Mouse (Mus musculus) testis, adult 2 months (tissue): ENCODE measurements around the gene Rassf5. TPM values are rescaled to one million over a fixed set of nuclear protein-coding genes. Genes with fewer than 3 reads are reported as not detected.
A peak's percentile ranks its signal among the peaks of the same experiment; 100 is the strongest.

Source experiments
- H3K27ac ChIP-seq: fragments of 200-500 bp; 2 replicates; pipeline ENCODE4 v1.5.1; 2012; ENCODE audit warnings: low read depth, low read length; ENCODE audit not compliant: control insufficient read depth, insufficient read depth
- H3K27me3 ChIP-seq: fragments of 200-500 bp; 2 replicates; pipeline ENCODE4 v1.6.1; 2012; ENCODE audit warnings: mild to moderate bottlenecking, low read length, moderate library complexity; ENCODE audit not compliant: control insufficient read depth, insufficient read depth
- H3K36me3 ChIP-seq: fragments of 200-500 bp; 2 replicates; pipeline ENCODE4 v1.6.1; 2012; ENCODE audit warnings: mild to moderate bottlenecking, low read length; ENCODE audit not compliant: control insufficient read depth, insufficient read depth
- H3K4me1 ChIP-seq: fragments of 200-500 bp; 2 replicates; pipeline ENCODE4 v1.6.1; 2012; ENCODE audit warnings: low read length; ENCODE audit not compliant: control insufficient read depth, insufficient read depth
- H3K4me3 ChIP-seq: fragments of 200-500 bp; 2 replicates; pipeline ENCODE4 v1.5.1; 2012; ENCODE audit warnings: low read depth, mild to moderate bottlenecking, low read length, moderate library complexity, mixed read lengths; ENCODE audit not compliant: control insufficient read depth
- CTCF ChIP-seq: fragments of 200-500 bp; IDR thresholded peaks from 2 replicates; pipeline ENCODE4 v1.5.1; 2012; ENCODE audit warnings: low read depth, mild to moderate bottlenecking, inconsistent platforms, low read length, moderate library complexity; ENCODE audit not compliant: control insufficient read depth, insufficient read depth, insufficient replicate concordance
- POLR2A ChIP-seq: fragments of 200-500 bp; IDR thresholded peaks from 2 replicates; pipeline ENCODE4 v1.6.1; 2012; ENCODE audit warnings: low read depth, mild to moderate bottlenecking, inconsistent platforms, low read length, moderate library complexity; ENCODE audit not compliant: control insufficient read depth
- polyA plus RNA-seq: library from polyadenylated mRNA; depleted of rRNA; stranded (reverse); fragments of >200 nt; gene quantifications from 2 replicates; pipeline ENCODE4 v1.2.3, GENCODE M21; 2012

Gene Rassf5
- polyA plus RNA-seq, 1 experiment: 1.5 TPM

GRCm38 (mm10) chr1:131246433-131247395, 1.7 kb upstream of the Rassf5 start:
- TF ChIP-seq CTCF (no peak), POLR2A (no peak)
- H3K27me3 ChIP-seq: no peaks in the 10 kb centered on the region
- H3K27ac ChIP-seq: no peak overlapping the region; the same call in 1 of the 2 replicates
- H3K4me1 ChIP-seq: peaks cover 12% of the 10 kb centered on the region
- no peak overlapping the region for H3K4me3 ChIP-seq
- H3K36me3 ChIP-seq: no peaks in the 10 kb centered on the region

DNA sequence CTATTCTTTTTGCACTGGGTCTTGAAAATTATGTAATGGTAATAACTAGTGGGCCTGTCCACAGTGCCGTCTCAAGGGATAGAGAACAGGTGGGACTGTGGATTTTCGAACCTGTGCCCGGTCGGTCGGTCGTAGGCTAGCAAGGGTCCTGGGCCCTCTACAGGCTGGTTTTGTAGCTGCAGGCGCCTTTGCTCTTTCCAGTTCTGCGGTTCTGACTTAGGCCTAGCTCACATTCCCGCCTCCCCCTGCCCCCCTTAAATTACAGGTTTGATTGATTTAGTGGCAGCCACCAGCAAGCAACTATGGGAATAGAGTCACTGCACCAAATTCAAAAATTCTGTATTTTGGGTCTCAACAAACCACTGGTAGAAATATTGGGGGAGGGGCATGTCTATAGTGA, 868 bp upstream of the Rassf5 start:
- no peak overlapping the region for H3K27ac ChIP-seq
- TF ChIP-seq POLR2A: no peak
- peak; percentile 47; the same call in 1 of the 2 replicates for TF ChIP-seq CTCF

DNA sequence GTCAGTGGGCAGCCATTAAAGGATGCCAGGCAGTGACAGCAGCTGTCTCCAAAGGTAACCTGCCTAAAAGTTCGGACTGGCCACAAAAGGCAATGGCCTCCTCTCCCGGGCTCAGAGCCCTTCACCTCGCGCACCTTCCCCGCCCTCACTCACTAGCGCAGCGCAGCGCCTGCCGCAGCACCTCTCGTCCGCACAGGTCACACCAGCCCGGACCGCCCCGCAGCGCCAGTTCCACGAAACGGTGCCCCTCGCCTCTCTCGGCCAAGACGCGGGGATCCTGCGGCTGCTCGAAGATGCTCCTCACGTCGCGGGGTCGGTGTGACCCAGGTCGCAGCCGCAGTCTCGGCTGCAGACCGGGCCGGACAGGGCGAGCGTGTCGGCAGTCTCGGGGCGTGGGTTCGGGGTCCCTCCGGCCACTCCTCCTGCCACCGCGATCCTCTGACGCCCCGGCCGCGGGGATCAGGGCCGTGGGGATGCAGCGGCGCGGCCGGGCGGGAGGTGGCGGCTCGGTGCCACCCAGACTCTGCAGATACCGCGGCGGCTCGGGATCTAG, 446 bp downstream of the Rassf5 start:
- no peak overlapping the region; the same call in 1 of the 2 replicates for H3K27ac ChIP-seq
- no peaks in the 10 kb centered on the region for H3K27me3 ChIP-seq

More for the DNA sequence above, 868 bp upstream of the Rassf5 start:
- H3K4me3 ChIP-seq: peak overlapping the region; percentile 85
- no peaks in the 10 kb centered on the region for H3K27me3 ChIP-seq
- no peaks in the 10 kb centered on the region for H3K36me3 ChIP-seq
- H3K4me1 ChIP-seq: peaks cover 12% of the 10 kb centered on the region

DNA sequence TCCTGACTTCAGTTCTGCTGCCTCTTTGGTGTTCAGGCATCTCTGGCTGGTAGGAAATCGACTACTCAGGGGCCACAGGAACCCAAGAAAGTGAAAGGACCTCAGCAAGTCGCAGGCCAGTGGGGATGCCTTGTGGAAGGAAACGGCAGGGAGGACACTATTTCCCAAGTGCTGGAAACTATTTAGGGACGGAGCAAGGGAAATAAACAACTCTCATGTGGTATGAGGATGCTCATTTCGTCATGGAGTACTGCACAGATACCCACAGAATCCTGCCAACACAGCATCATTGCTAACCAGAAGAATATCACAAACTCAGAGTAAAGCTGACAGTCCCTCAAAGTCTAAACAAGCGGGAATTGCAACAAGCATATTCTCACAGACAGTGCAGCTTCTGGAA, 2.1 kb downstream of the Rassf5 start:
- H3K4me1 ChIP-seq: peaks cover 12% of the 10 kb centered on the region
- no peaks in the 10 kb centered on the region for H3K36me3 ChIP-seq
- H3K27ac ChIP-seq: no peak overlapping the region
- no peak overlapping the region for H3K4me3 ChIP-seq
- H3K27me3 ChIP-seq: no peaks in the 10 kb centered on the region
- no peak for TF ChIP-seq POLR2A
- TF ChIP-seq CTCF: no peak

More for the DNA sequence above, 446 bp downstream of the Rassf5 start:
- Histone ChIP-seq H3K4me3 (peak overlapping the region; percentile 85), H3K36me3 (no peaks in the 10 kb centered on the region), H3K4me1 (peaks cover 12% of the 10 kb centered on the region)
- TF ChIP-seq CTCF: no peak
- no peak for TF ChIP-seq POLR2A

DNA sequence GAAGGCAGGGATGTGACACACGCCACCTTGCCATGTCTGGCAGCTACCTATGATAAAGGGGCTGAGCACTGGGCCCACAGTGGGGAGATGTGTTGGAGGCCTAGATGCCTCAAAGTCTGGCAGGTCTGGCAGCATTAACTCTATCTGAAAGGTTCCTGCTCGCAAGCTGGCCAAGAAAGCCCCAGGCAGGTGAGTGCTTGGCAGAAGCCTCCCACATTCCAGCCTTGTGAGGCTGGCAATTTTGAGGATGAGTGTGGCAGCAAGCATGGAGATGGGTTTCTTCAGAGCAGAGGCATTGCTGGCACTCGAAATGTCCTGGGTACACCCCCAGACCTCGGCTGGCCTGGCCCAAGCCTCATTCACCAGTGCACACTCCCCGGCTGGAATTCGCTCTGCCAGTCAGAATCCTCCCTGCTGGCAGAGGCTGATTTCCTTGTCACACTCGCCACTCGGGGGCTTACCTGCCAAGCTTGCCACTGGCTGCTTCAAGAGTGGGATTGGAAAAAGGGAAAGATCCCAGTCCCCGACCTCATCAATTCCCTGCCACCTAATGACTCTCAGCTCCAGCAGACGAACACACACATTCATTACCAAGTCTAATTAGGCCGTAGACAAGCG, 5.4 kb downstream of the Rassf5 start:
- Histone ChIP-seq H3K27me3 (no peaks in the 10 kb centered on the region), H3K4me3 (no peak overlapping the region), H3K36me3 (no peaks in the 10 kb centered on the region), H3K27ac (no peak overlapping the region; the same call in 1 of the 2 replicates), H3K4me1 (peaks cover 4% of the 10 kb centered on the region)
- TF ChIP-seq POLR2A (no peak), CTCF (no peak)

- no peak for TF ChIP-seq CTCF
- no peak for TF ChIP-seq POLR2A
- no peaks in the 10 kb centered on the region for H3K36me3 ChIP-seq
- H3K4me1 ChIP-seq: no peaks in the 10 kb centered on the region
- H3K27ac ChIP-seq: peak overlapping the region; percentile 19; the same call in 1 of the 2 replicates
- H3K27me3 ChIP-seq: no peaks in the 10 kb centered on the region
- H3K4me3 ChIP-seq: no peak overlapping the region
Observed at GRCm38 (mm10) chr1:131238931-131239381, 6.1 kb downstream of the Rassf5 start.

DNA sequence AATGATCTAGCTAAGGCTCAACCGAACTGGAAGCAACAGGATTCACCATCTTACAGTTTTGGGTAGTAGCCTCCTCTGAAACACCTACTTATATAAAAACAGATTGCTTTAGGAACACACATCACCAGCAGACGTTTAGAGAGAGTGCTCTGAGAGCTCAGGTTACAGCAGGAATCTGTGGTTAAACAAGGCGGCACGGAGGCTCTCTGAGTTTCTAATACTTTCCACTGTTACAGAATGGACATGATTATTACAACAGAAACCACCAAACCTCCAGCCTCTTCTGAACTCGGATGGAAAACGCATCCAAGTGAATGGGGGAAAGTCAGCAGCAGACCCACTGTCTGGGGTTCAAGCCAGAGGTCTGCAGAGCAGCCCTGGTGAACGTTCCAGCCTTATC, 9.0 kb downstream of the Rassf5 start:
- no peak overlapping the region for H3K4me3 ChIP-seq
- TF ChIP-seq CTCF (no peak), POLR2A (no peak)

More for the DNA sequence above, 9.0 kb downstream of the Rassf5 start:
- Histone ChIP-seq H3K27ac (no peak overlapping the region), H3K4me1 (no peaks in the 10 kb centered on the region), H3K36me3 (no peaks in the 10 kb centered on the region), H3K27me3 (no peaks in the 10 kb centered on the region)
